Mouse (Mus musculus): ENCODE measurements around the gene Eif2d.
A peak's percentile ranks its signal among the peaks of the same experiment; 100 is the strongest.

Gene Eif2d

DNA sequence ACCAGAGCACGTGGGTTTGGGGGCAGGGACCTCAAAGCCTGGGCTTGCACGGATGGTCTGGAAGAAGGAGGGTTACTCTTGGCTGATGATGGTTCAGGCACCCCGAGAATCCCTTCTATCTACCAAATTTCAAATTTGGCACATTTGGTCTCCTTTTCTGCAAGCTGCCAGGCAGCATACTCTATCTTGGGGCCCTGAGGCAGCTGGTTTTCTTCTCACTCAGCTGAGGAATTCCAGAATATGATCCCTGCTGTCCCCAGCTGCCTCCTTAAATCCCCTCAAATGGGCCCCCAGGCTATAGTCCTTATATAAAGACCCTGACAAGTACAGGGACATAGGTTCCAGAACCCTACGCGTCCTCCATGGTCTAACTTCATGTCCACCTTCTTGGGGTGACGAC lies 60.4 kb downstream of the Eif2d start:
- no peak for DNase-seq (ENCODE audit: low read depth, low spot score)

DNA sequence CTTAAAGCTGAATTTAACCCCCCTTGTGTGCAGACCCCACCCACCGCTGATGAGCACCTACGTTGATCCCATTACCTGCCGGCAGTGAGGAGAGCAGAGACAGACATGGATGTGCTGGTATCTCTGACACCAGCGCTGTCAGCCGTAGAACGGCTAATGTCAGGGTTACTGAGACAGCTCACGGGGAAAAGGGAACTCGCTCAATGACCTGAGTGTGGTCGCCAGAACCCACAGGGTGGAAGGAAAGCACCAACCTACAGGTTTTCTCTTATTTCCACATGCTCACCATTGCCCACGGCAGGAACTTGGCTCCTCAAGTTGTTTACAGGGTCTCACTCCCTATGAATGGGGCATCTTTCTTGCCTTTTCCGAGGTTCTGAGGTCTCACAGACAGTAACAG lies 66.0 kb downstream of the Eif2d start:
- DNase-seq (ENCODE audit: low read depth, low spot score), result no peak

DNA sequence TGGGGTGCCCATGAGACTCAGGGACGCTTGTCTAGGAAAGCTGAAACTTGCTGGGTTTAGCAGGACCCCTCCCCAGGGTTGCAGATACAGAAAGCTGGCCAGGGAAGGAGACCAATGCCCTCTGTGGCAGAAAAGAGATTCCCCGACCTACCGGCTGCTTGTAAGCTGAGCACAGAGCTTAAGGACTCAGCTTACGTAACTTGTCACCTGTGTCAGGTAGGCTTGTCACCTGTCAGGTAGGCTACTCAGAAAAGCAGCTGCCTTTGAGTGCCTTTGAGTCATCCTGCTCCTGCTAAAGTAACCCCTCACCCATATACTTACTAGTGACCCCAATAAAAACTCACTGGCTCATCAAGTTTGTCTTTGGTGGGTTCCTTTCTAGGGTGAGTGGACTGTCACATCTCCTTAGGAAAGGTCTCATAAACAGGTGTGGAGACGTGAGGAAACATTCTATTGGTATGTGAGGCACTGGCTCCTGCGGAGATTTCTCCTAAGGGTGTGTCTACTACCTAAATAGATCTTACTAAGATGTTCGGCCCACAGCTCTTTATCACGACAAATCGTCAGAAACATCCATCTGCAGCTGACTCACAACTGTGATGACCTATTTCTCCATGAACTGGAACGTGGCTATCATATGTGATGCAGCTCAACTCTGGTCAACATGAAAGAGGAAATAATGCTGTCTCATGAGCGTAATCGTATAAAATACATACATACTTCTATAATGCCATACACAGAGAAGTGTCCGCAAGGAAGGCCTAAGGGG lies 69.0 kb downstream of the Eif2d start:
- no peak for DNase-seq (ENCODE audit: low read depth, low spot score)

DNA sequence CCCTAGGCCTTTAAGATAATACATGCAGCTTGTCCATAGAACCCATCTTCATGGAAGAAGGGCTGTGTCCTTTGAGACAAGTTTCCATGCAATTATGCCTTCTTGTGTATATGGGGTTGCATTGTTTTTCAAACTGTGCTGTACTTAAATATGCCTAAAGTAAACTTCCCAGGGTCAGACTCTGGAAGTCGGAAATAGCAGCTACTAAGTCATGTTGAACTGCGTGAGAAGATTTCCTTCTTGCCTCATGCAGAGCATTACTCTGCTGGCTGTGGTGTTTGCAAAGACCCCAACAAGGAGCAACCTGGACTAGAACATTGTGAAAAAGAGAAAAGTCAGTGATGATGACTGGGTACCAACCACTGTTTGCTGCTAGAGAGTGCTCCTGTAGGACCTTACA lies 70.4 kb downstream of the Eif2d start:
- no peak for DNase-seq (ENCODE audit: low read depth, low spot score)

DNA sequence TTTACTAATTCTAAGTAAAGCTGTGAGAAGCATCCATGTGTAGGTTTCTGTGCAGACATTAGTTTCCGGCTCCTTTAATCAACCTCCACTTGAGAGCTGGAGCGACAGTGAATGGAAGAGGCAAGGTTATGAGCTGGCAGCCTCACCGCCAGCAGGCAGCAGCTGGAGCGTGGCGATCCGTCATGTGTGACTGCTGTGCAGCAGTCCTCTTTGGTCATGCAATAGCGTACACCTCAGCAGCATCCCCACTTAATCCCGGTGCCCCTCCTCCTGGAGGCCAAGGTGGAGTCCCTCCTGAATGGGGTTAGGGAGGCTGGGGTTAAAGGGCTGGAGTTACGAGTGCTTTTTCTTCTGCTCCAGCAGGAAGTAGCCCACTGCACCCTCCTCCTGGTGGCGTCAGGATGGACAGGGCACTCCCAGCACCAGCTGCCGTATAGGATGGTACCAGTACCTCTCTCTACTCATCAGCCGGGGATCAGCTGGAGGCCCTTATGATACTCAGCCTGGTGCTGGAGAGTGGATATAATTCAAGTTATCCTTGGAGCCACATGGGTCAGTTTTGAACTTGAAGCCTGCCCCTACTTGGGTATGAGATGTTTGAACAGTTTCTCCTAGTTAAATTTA lies 72.0 kb downstream of the Eif2d start:
- DNase-seq (ENCODE audit: low read depth, low spot score), result no peak

DNA sequence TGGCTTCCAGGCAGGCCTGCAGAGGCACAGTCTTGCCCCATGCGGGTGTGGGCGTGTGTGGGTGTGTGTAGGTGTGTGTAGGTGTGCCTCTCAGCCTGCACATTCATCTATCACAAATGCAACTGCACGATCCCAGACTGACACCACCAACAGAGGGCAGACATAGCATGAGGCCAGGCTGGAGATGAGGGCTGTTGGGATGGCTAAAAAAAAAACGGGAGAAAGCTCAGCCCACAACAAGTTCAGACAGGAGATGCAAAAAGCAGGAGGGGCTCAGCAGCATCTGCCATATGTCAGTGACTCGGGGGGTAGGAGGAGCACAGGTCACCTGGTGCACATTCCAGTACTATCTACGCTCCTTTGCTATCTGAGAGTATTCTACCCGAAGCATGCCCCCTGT lies 75.2 kb downstream of the Eif2d start:
- peak; percentile 54 for DNase-seq (ENCODE audit: low read depth, low spot score)

DNA sequence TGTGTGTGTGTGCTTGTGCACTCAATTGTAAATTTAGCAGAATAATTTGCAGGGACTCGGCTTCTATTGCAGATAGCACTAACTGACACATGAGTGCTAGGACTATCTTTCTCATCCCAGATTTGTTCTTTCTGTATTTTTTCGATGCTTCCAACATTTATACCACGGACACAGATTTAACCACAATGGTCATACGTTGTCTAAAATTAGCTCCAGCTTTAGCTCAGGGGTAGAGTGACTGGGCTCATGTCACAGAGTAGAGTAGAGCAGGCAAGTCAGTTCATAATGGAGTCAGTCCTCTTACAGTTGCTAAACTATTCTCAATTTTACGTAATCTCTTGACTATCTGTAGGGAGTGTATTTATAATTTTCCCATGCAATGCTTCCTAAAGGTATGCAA lies 75.7 kb downstream of the Eif2d start:
- DNase-seq (ENCODE audit: low read depth, low spot score), result no peak

DNA sequence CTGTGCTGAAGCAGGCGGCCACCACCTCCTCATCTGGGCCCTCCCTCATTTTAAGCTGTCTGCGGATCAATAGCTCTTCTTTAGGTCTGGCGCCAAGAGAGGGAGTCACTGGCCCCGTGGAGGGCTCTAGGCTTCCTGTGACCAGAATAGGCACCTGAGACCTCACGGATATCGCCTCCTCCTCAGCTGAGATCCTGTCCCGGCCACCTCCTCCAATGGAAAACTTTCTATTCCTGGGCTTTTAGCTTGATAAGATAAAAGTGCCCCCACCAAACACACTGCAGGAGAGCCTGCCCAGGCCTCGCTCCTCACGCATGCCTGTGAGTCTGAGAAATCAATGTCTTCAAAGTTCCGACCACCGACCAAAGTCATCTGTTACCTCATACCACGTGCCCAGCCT lies 80.5 kb downstream of the Eif2d start:
- no peak for DNase-seq (ENCODE audit: low read depth, low spot score)

DNA sequence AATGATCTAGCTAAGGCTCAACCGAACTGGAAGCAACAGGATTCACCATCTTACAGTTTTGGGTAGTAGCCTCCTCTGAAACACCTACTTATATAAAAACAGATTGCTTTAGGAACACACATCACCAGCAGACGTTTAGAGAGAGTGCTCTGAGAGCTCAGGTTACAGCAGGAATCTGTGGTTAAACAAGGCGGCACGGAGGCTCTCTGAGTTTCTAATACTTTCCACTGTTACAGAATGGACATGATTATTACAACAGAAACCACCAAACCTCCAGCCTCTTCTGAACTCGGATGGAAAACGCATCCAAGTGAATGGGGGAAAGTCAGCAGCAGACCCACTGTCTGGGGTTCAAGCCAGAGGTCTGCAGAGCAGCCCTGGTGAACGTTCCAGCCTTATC lies 83.1 kb downstream of the Eif2d start:
- peak; percentile 85 for DNase-seq (ENCODE audit: low read depth, low spot score)
